Mouse (Mus musculus) CH12.LX (cell line): ENCODE data around the gene Trim69. TPM values are rescaled to one million over a fixed set of nuclear protein-coding genes. Genes with fewer than 3 reads are reported as not detected.

Source experiments
- DNase-seq: peaks from one replicate; pipeline ENCODE4 v3.0.0-alpha.2; 2013; ENCODE audit errors: extremely low read depth
- H3K27ac ChIP-seq: 2 replicates; pipeline ENCODE4 v1.5.1; 2012; ENCODE audit warnings: low read depth, mild to moderate bottlenecking, control low read depth, moderate library complexity; ENCODE audit not compliant: insufficient read depth
- H3K27me3 ChIP-seq: replicated peaks from 2 replicates; pipeline ENCODE3; 2012; ENCODE audit warnings: inconsistent platforms
- H3K36me3 ChIP-seq, 2 experiments: replicated peaks in 1 of 2; 2 replicates each; pipeline versions ENCODE3 to v1.6.1; 2012; ENCODE audit warnings: inconsistent platforms in 1 of 2, low read length in 1 of 2, mild to moderate bottlenecking in 1 of 2, mixed read lengths in 1 of 2, moderate library complexity in 1 of 2; ENCODE audit not compliant: control insufficient read depth in 1 of 2, insufficient read depth in 1 of 2
- H3K4me1 ChIP-seq, 2 experiments: 2 replicates each; pipeline ENCODE4 v1.6.1; 2012; ENCODE audit warnings: inconsistent platforms in 1 of 2, moderate library complexity in 1 of 2; ENCODE audit not compliant: insufficient read depth in 2 of 2, control insufficient read depth in 1 of 2
- H3K4me2 ChIP-seq: 2 replicates; pipeline ENCODE4 v1.6.1; 2012; ENCODE audit warnings: low read depth, mild to moderate bottlenecking, control low read depth; ENCODE audit not compliant: poor library complexity, insufficient read depth, severe bottlenecking
- H3K4me3 ChIP-seq, 3 experiments: fragments of 150-350 bp in 1 of 3; sonication (generic) in 1 of 3; replicated peaks in 1 of 3; 2 replicates each; pipeline versions ENCODE3 to v1.5.1; 2011 to 2012; ENCODE audit warnings: low read depth in 2 of 3, low read length in 2 of 3, mild to moderate bottlenecking in 2 of 3, moderate library complexity in 2 of 3, control low read depth in 1 of 3, improper control_type of control experiment in 1 of 3, inconsistent platforms in 1 of 3, mixed read lengths in 1 of 3; ENCODE audit not compliant: poor library complexity in 1 of 3
- H3K79me2 ChIP-seq: replicated peaks from 2 replicates; pipeline ENCODE4 v1.6.1; 2012; ENCODE audit warnings: mild to moderate bottlenecking, moderate library complexity; ENCODE audit not compliant: control insufficient read depth, poor library complexity, insufficient read depth, severe bottlenecking; ENCODE audit errors: extremely low read depth
- H3K9ac ChIP-seq: 2 replicates; pipeline ENCODE4 v1.6.1; 2012; ENCODE audit warnings: low read depth, mild to moderate bottlenecking, control low read depth, moderate library complexity; ENCODE audit not compliant: insufficient read depth
- H3K9me3 ChIP-seq: replicated peaks from 2 replicates; pipeline ENCODE3; 2012; ENCODE audit warnings: low read length, inconsistent platforms, mixed read lengths
- BHLHE40 ChIP-seq: IDR thresholded peaks from 2 replicates; pipeline ENCODE4 v1.6.1; 2011; ENCODE audit warnings: mild to moderate bottlenecking, low read depth, low read length, improper control_type of control experiment
- CHD1 ChIP-seq: IDR thresholded peaks from 2 replicates; pipeline ENCODE4 v1.6.1; 2012; ENCODE audit warnings: low read depth, low read length, improper control_type of control experiment, inconsistent platforms
- E2F4 ChIP-seq: IDR thresholded peaks from 2 replicates; pipeline ENCODE4 v1.6.1; 2011; ENCODE audit warnings: low read depth, low read length, improper control_type of control experiment; ENCODE audit not compliant: insufficient replicate concordance
- ELF1 ChIP-seq: IDR thresholded peaks from 2 replicates; pipeline ENCODE4 v1.6.1; 2014; ENCODE audit warnings: low read depth, mild to moderate bottlenecking, inconsistent platforms, low read length, improper control_type of control experiment
- EP300 ChIP-seq: IDR thresholded peaks from 2 replicates; pipeline ENCODE4 v1.6.1; 2011; ENCODE audit warnings: low read length, improper control_type of control experiment
- ETS1 ChIP-seq: conservative IDR thresholded peaks from 2 replicates; pipeline ENCODE4 v1.6.1; 2012; ENCODE audit warnings: low read depth, mild to moderate bottlenecking, inconsistent platforms, low read length, improper control_type of control experiment, moderate library complexity
- IRF4 ChIP-seq: IDR thresholded peaks from 2 replicates; pipeline ENCODE4 v1.6.1; 2014; ENCODE audit warnings: low read depth, mild to moderate bottlenecking, inconsistent platforms, low read length, improper control_type of control experiment
- MAFK ChIP-seq: IDR thresholded peaks from 2 replicates; pipeline ENCODE4 v1.6.1; 2011; ENCODE audit warnings: low read length, improper control_type of control experiment; ENCODE audit not compliant: insufficient replicate concordance
- MAX ChIP-seq: IDR thresholded peaks from 2 replicates; pipeline ENCODE4 v1.6.1; 2011; ENCODE audit warnings: low read length, improper control_type of control experiment
- MEF2A ChIP-seq: IDR thresholded peaks from 2 replicates; pipeline ENCODE4 v1.6.1; 2014; ENCODE audit warnings: low read depth, mild to moderate bottlenecking, inconsistent platforms, low read length, improper control_type of control experiment, borderline replicate concordance
- MXI1 ChIP-seq: IDR thresholded peaks from 2 replicates; pipeline ENCODE4 v1.6.1; 2011; ENCODE audit warnings: mild to moderate bottlenecking, low read depth, low read length, improper control_type of control experiment
- MYC ChIP-seq: IDR thresholded peaks from 2 replicates; pipeline ENCODE4 v1.6.1; 2011; ENCODE audit warnings: low read depth, mild to moderate bottlenecking, improper control_type of control experiment, low read length
- NELFE ChIP-seq: IDR thresholded peaks from 2 replicates; pipeline ENCODE4 v1.6.1; 2011; ENCODE audit warnings: low read depth, low read length, improper control_type of control experiment
- POLR2A ChIP-seq: IDR thresholded peaks from 2 replicates; pipeline ENCODE4 v1.6.1; 2011; ENCODE audit warnings: low read depth, mild to moderate bottlenecking, improper control_type of control experiment, low read length
- RAD21 ChIP-seq: IDR thresholded peaks from 2 replicates; pipeline ENCODE4 v1.6.1; 2011; ENCODE audit warnings: low read depth, mild to moderate bottlenecking, low read length, improper control_type of control experiment, moderate library complexity
- RCOR1 ChIP-seq: conservative IDR thresholded peaks from 2 replicates; pipeline ENCODE4 v1.6.1; 2012; ENCODE audit warnings: low read depth, mild to moderate bottlenecking, inconsistent platforms, low read length, improper control_type of control experiment
- TBP ChIP-seq: conservative IDR thresholded peaks from 2 replicates; pipeline ENCODE4 v1.6.1; 2011; ENCODE audit warnings: low read depth, low read length, improper control_type of control experiment
- TCF12 ChIP-seq: IDR thresholded peaks from 2 replicates; pipeline ENCODE4 v1.6.1; 2014; ENCODE audit warnings: low read depth, mild to moderate bottlenecking, inconsistent platforms, low read length, improper control_type of control experiment
- ZC3H11A ChIP-seq: IDR thresholded peaks from 2 replicates; pipeline ENCODE4 v1.6.1; 2012; ENCODE audit warnings: low read depth, mild to moderate bottlenecking, inconsistent platforms, low read length, improper control_type of control experiment
- ZMIZ1 ChIP-seq: IDR thresholded peaks from 2 replicates; pipeline ENCODE4 v1.6.1; 2012; ENCODE audit warnings: low read depth, mild to moderate bottlenecking, inconsistent platforms, low read length, improper control_type of control experiment
- ZNF384 ChIP-seq: IDR thresholded peaks from 2 replicates; pipeline ENCODE4 v1.6.1; 2012; ENCODE audit warnings: low read depth, low read length, improper control_type of control experiment, inconsistent platforms
- dilution Hi-C: fragments of 300-500 bp; cut with MboI; formaldehyde crosslinking; loops from 2 replicates; pipeline ENCODE4 v1.14.3; 2020; ENCODE audit warnings: low sequenced_read_pairs; ENCODE audit not compliant: extremely low pct_unique_long_range_greater_than_20kb, extremely low pct_ligation_motif_present
- in situ Hi-C: fragments of 300-500 bp; cut with MboI; formaldehyde crosslinking; loops from 3 replicates; pipeline ENCODE4 v1.14.3; 2019; ENCODE audit warnings: low sequenced_read_pairs, low pct_ligation_motif_present, low pct_unique_long_range_greater_than_20kb, mixed read lengths
- polyA plus RNA-seq: library from polyadenylated mRNA; unstranded; fragments of >175 nt; gene quantifications from 2 replicates; pipeline ENCODE4 v1.2.1, GENCODE M21; 2012; ENCODE audit warnings: low read depth; ENCODE audit not compliant: insufficient read length
- total RNA-seq, 2 experiments: library from RNA; depleted of rRNA; stranded (reverse); fragments of 300-350 nt in 1 of 2; fragments of >200 nt in 1 of 2; gene quantifications; 2 replicates each; pipeline ENCODE4 v1.2.3; 2012 to 2014

The Trim69 gene
- total and polyA plus RNA-seq, 3 experiments, result 0.08 to 0.24 (median 0.13) TPM

GRCm38 (mm10) chr2:122163430-122164195, 3.1 kb downstream of the Trim69 start:
- H3K27me3 ChIP-seq, result no peaks in the 10 kb centered on the region
- dilution Hi-C loops (no loop called here), in situ Hi-C loops (loop anchor here (5.0 kb wide), 1 partner anchor 46 kb away; the partner anchor contains the start of gene Spg11)
- peak overlapping the region; percentile 28 to 41 (median 34) for H3K4me3 ChIP-seq
- no peaks in the 10 kb centered on the region for H3K79me2 ChIP-seq
- H3K4me1 ChIP-seq, result peaks cover 8 to 58% of the 10 kb centered on the region in 2 experiments
- peak overlapping the region; percentile 89 for H3K27ac ChIP-seq
- H3K4me2 ChIP-seq, result peak overlapping the region; percentile 97
- no peaks in the 10 kb centered on the region for H3K9me3 ChIP-seq
- H3K36me3 ChIP-seq, result peaks cover 0 to 4% of the 10 kb centered on the region in 2 experiments
- TF ChIP-seq ETS1 (peak; percentile 86), RAD21 (no peak; the same call in none of the 2 replicates), IRF4 (peak; percentile 50; the same call in 1 of the 2 replicates), ELF1 (peak; percentile 75), MXI1 (peak; percentile 15; the same call in 1 of the 2 replicates), MYC (peak; percentile 82; the same call in 1 of the 2 replicates), EP300 (peak; percentile 61), NELFE (no peak), TBP (peak; percentile 68), TCF12 (peak; percentile 33; the same call in 1 of the 2 replicates), MAFK (peak; percentile 91), MAX (peak; percentile 92), BHLHE40 (peak; percentile 80), ZMIZ1 (no peak), MEF2A (peak; percentile 67; the same call in 1 of the 2 replicates), RCOR1 (no peak), CHD1 (no peak), POLR2A (peak; percentile 49)
- peak overlapping the region; percentile 73 for H3K9ac ChIP-seq
- DNase-seq, result peak; percentile 77

- in situ Hi-C loops, result loop anchor here (5.0 kb wide), 1 partner anchor 47 kb away; the partner anchor contains the start of gene Spg11
- H3K4me1 ChIP-seq, result peaks cover 8 to 53% of the 10 kb centered on the region in 2 experiments
- peak overlapping the region; percentile 89 for H3K27ac ChIP-seq
These were observed 3.8 kb downstream of the Trim69 start for GRCm38 (mm10) chr2:122164293-122164692.

More at GRCm38 (mm10) chr2:122164293-122164692, 3.8 kb downstream of the Trim69 start:
- Histone ChIP-seq H3K36me3 (no peaks in the 10 kb centered on the region), H3K4me3 (peak overlapping the region; percentile 28 to 41 (median 34)), H3K27me3 (no peaks in the 10 kb centered on the region), H3K9ac (peak overlapping the region; percentile 73), H3K4me2 (peak overlapping the region; percentile 97), H3K9me3 (no peaks in the 10 kb centered on the region), H3K79me2 (no peaks in the 10 kb centered on the region)
- DNase-seq, result peak; percentile 62
- dilution Hi-C loops, result no loop called here
- TF ChIP-seq BHLHE40, result peak; percentile 28; the same call in 1 of the 2 replicates
- TF ChIP-seq MAFK, result no peak
- no peak for TF ChIP-seq ZNF384
- no peak for TF ChIP-seq TCF12
- no peak; the same call in 1 of the 2 replicates for TF ChIP-seq POLR2A
- no peak for TF ChIP-seq E2F4
- no peak for TF ChIP-seq ZC3H11A
- TF ChIP-seq MYC, result no peak
- 0 out of 2 replicates have a peak, but pooled peaks have one; percentile 5 for TF ChIP-seq ETS1
- no peak; the same call in 1 of the 2 replicates for TF ChIP-seq IRF4
- TF ChIP-seq MAX, result no peak
- no peak for TF ChIP-seq NELFE
- 0 out of 2 replicates have a peak, but pooled peaks have one; percentile 29 for TF ChIP-seq TBP
